Comparison of ENCODE assay signal across 8 mouse cellular contexts in genomic region chr5:100159638-100159973, GRCm38 (mm10). TPM values are rescaled to one million over a fixed set of nuclear protein-coding genes. Genes with fewer than 3 reads are reported as not detected.
DNase-seq lines count a peak whose midpoint lies in the region; ATAC-seq and TF ChIP-seq lines count a peak whose summit lies in the region.

Gene Tmem150c, minus strand, starts transcription at chr5:100159808.

- no peaks in the 10 kb centered on the region for H3K36me3 ChIP-seq in embryonic facial prominence, embryonic 11.5 days (replicated peaks; ENCODE audit: control insufficient read depth, insufficient read depth, low read depth, low read length)
- H3K36me3 ChIP-seq in hindbrain, embryonic 14.5 days (replicated peaks; ENCODE audit: control insufficient read depth, insufficient read depth) = no peaks in the 10 kb centered on the region
- no peaks in the 10 kb centered on the region for H3K36me3 ChIP-seq in liver, embryonic 16.5 days (ENCODE audit: control insufficient read depth, insufficient read depth)

- ATAC-seq in embryonic facial prominence, embryonic 11.5 days (replicated peaks; ENCODE audit: insufficient number of reproducible peaks, low FRiP score, low TSS enrichment, low read depth) = peak; percentile 37; the same call in 1 of the 2 replicates
- ATAC-seq in hindbrain, embryonic 14.5 days (ENCODE audit: low FRiP score) = no peak; the same call in 1 of the 2 replicates
- no peak for ATAC-seq in liver, embryonic 16.5 days (ENCODE audit: low read depth)
- no peak for ATAC-seq in inflammation-experienced regulatory T-cells, adult 6 months

- no peaks in the 10 kb centered on the region for H3K9me3 ChIP-seq in embryonic facial prominence, embryonic 11.5 days (replicated peaks; ENCODE audit: control insufficient read depth, low read length)
- H3K9me3 ChIP-seq in hindbrain, embryonic 14.5 days (ENCODE audit: control insufficient read depth, low read length) = no peaks in the 10 kb centered on the region
- H3K9me3 ChIP-seq in liver, embryonic 16.5 days (replicated peaks; ENCODE audit: control insufficient read depth, low read length) = no peaks in the 10 kb centered on the region

- peak within 1 kb of the TSS; percentile 100 for H3K4me2 ChIP-seq in embryonic facial prominence, embryonic 11.5 days (ENCODE audit: low read depth, low read length)
- H3K4me2 ChIP-seq in hindbrain, embryonic 14.5 days (replicated peaks) = peak within 1 kb of the TSS; percentile 87
- H3K4me2 ChIP-seq in liver, embryonic 16.5 days (ENCODE audit: low read depth, low read length) = peak within 1 kb of the TSS; percentile 71

- DNase-seq in layer of hippocampus, adult 2 months (ENCODE audit: low spot score in 2 of 2) = no peak
- DNase-seq in layer of hippocampus, adult 11-12 months (ENCODE audit: low spot score) = no peak
- no peak for DNase-seq in embryonic facial prominence, embryonic 11.5 days (ENCODE audit: low spot score)
- no peak for DNase-seq in hindbrain, embryonic 14.5 days (ENCODE audit: low spot score)
- DNase-seq in embryo, embryonic 10.5 days (ENCODE audit: low spot score) = no peak
- DNase-seq in MN1 (ENCODE audit: low spot score) = no peak

- H3K4me3 ChIP-seq in layer of hippocampus, adult 2 months = peak within 1 kb of the TSS; percentile 70
- peak within 1 kb of the TSS; percentile 72 for H3K4me3 ChIP-seq in embryonic facial prominence, embryonic 11.5 days (ENCODE audit: low read depth, low read length)
- H3K4me3 ChIP-seq in hindbrain, embryonic 14.5 days (replicated peaks; ENCODE audit: low read length) = peak within 1 kb of the TSS; percentile 88
- H3K4me3 ChIP-seq in liver, embryonic 16.5 days (ENCODE audit: low read depth, low read length) = peak within 1 kb of the TSS; percentile 61

- H3K9ac ChIP-seq in embryonic facial prominence, embryonic 11.5 days (replicated peaks; ENCODE audit: low read length) = peak within 1 kb of the TSS; percentile 68
- H3K9ac ChIP-seq in hindbrain, embryonic 14.5 days = peak within 1 kb of the TSS; percentile 89
- peak within 1 kb of the TSS; percentile 24; the same call in 1 of the 2 replicates for H3K9ac ChIP-seq in liver, embryonic 16.5 days (ENCODE audit: low read depth, low read length)

- peaks cover 19% of the 10 kb centered on the region for H3K27me3 ChIP-seq in embryonic facial prominence, embryonic 11.5 days (ENCODE audit: control insufficient read depth, insufficient read depth, low read length)
- H3K27me3 ChIP-seq in hindbrain, embryonic 14.5 days (ENCODE audit: control insufficient read depth, insufficient read depth, low read length) = no peaks in the 10 kb centered on the region
- H3K27me3 ChIP-seq in liver, embryonic 16.5 days (ENCODE audit: control insufficient read depth, insufficient read depth, low read depth, low read length) = peaks cover 41% of the 10 kb centered on the region

- TF ChIP-seq CTCF in layer of hippocampus, adult 2 months (conservative IDR thresholded peaks at IDR 0.05) = no peak

- no peaks in the 10 kb centered on the region; the same call in 1 of the 2 replicates for H3K4me1 ChIP-seq in embryonic facial prominence, embryonic 11.5 days (ENCODE audit: control insufficient read depth, insufficient read depth, low read length)
- H3K4me1 ChIP-seq in hindbrain, embryonic 14.5 days (replicated peaks; ENCODE audit: control insufficient read depth, insufficient read depth, low read length) = peaks cover 3% of the 10 kb centered on the region; the same call in 1 of the 2 replicates
- no peaks in the 10 kb centered on the region for H3K4me1 ChIP-seq in liver, embryonic 16.5 days (ENCODE audit: control insufficient read depth, low read depth, low read length)

- 7% methylated on average over 6 of the region's 6 CpGs for whole genome bisulfite sequencing in embryonic facial prominence, embryonic 11.5 days
- 7% methylated on average over 6 of the region's 6 CpGs for WGBS in hindbrain, embryonic 14.5 days
- WGBS in liver, embryonic 16.5 days (ENCODE audit: insufficient replicate concordance) = 8% methylated on average over 6 of the region's 6 CpGs

- peak within 1 kb of the TSS; percentile 95 for H3K27ac ChIP-seq in layer of hippocampus, adult 2 months
- no peak within 1 kb of the TSS for H3K27ac ChIP-seq in embryonic facial prominence, embryonic 11.5 days (replicated peaks; ENCODE audit: low read depth, low read length)
- peak within 1 kb of the TSS; percentile 62 for H3K27ac ChIP-seq in hindbrain, embryonic 14.5 days
- no peak within 1 kb of the TSS for H3K27ac ChIP-seq in liver, embryonic 16.5 days (ENCODE audit: low read length)

RNA-seq across cellular contexts. Expression of gene Tmem150c, which starts in this region (rescaled TPM):
- 10 to 100 TPM; 79.7 to 88.9 TPM for total RNA-seq in layer of hippocampus, adult 2 months (2021)
- 1.3 and 1.6 TPM in 2 replicates for polyA plus RNA-seq in embryonic facial prominence, embryonic 11.5 days (2014; fragmentation: Nextera tagmentation; extraction: Ambion mirVana)
- 24.2 and 26.8 TPM in 2 replicates for polyA plus RNA-seq in hindbrain, embryonic 14.5 days (2014; fragmentation: Nextera tagmentation; extraction: Ambion mirVana)
- 0.43 and 0.67 TPM in 2 replicates for polyA plus RNA-seq in liver, embryonic 16.5 days (2015; fragmentation: Nextera tagmentation; extraction: Ambion mirVana)
- not detected for polyA plus RNA-seq in inflammation-experienced regulatory T-cells, adult 6 months (2017; shearing (Covaris generic))

Comparison
In these comparisons a context has a peak if more than half of its experiments do, and no peak if none do; other contexts are left out.
1. H3K27ac ChIP-seq: peak in layer of hippocampus, adult 2 months (single experiment) and hindbrain, embryonic 14.5 days (single experiment); none in embryonic facial prominence, embryonic 11.5 days (single experiment) and liver, embryonic 16.5 days (single experiment).
2. H3K9ac ChIP-seq: peak in every context shown above with its lines; median percentile 89 in hindbrain, embryonic 14.5 days; 68 in embryonic facial prominence, embryonic 11.5 days; 24 in liver, embryonic 16.5 days.
3. Peak in every context shown above with its lines, with median percentiles within 50 percentile points of each other: H3K4me3 ChIP-seq and H3K4me2 ChIP-seq.